Mouse (Mus musculus): ENCODE results near the gene Dnajc13.

Dnajc13 gene

GRCm38 (mm10) chr9:104262823-104263352 lies at the start of gene Dnajc13:
Dnajc13 (minus strand) TSS chr9:104262930.
- peak; percentile 98 to 99 for DNase-seq

- DNase-seq = peak; percentile 82 to 86
These were observed 44.0 kb upstream of the Dnajc13 start for GRCm38 (mm10) chr9:104306734-104307133.

DNA sequence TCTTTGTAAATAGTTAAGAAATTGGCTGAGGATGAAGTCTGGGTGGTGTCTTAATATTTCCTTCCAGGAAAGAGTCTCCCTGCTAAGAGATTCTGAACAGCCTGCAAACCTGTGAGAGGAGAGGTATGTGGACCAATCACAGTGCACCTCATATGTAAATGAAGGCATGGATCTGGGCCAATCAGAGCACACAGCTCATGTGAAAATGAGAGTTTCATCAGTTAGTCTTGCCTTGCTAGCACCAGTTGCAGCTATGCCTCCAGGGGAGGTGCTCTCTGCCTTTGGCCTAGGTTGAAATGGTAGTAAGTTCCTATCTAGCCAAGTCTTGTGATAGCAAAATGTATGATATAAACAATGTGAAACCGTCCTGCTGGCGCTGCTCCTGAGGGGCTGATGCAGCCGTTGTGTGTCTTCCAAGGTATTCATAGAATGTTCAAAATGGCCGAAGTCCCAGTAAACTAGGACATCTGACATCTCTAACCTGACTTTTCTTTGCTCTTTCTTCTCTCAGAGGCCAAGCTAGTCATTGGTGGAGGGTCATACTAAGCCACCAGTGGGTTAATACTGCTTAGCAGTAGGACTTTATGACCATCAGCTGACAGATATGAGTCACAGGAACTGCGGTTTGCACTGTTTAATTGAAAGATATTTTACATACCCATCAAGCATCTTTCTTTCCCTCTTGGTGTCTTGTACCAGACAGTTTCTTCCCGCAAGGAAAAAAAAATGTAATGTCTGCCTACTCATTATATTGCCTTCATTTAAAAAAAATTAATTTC lies 42.8 kb upstream of the Dnajc13 start:
- no peak for DNase-seq

DNA sequence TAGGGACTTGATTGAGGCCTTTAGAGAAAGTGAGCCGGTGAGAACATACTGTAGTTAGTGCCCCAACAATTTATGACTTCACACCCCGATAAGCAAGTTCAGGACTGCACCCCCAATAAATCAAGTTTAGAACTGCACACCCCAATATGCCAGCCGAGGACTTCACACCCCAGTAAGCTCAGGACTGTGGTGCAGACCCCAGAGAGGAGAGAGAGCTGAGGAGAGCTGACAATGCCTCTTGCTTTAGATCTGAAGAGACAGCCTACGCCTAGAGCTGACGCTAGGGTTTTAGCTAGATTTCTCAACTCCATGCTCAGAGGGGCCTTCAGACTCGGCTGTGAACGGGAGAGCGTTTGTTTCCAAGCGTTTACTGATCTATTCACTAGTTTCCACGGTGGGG lies 42.1 kb upstream of the Dnajc13 start:
- no peak for DNase-seq

- DNase-seq = no peak
These were observed 41.6 kb upstream of the Dnajc13 start for GRCm38 (mm10) chr9:104304376-104304775.

DNA sequence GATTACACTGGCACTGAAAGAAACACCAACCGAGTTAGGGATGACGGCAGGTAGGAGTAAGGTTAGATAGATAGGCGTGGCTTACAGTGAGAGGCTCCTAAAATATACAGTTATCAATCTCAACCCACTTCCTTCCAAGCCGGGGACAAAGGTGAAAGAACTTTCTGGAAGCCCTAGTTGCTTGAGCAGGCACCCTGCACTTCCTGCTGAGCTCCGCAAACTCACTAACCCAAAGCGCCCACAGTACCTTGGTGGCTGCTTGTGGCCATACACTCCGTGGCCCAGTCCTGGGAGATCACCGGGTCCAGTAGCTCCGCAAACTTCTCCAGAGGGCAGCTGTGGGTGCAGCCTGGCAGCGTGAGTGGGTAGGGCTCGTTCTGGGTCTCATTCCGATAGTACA lies 37.8 kb upstream of the Dnajc13 start:
- no peak for DNase-seq

DNA sequence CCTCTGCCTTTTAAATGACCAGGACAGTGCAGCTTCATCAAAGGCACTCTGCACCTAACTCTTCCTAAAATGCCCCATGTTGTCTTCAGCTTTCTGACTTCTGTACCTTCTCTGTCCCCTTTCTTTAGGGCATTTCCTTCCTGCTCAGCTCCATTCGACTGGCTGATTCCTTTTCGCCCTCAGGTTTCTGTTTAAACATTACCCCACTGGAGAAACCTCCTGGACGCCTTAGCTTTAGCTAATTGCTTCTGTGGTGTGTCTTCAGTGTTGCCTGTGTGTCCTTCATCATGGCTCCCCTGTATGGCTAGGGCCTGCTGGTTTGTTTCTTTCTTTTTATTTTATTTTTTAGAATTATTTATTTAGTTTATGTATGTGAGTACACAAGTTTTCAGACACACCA lies 34.3 kb upstream of the Dnajc13 start:
- no peak for DNase-seq

GRCm38 (mm10) chr9:104284934-104285333 lies 22.2 kb upstream of the Dnajc13 start:
- DNase-seq = no peak

DNA sequence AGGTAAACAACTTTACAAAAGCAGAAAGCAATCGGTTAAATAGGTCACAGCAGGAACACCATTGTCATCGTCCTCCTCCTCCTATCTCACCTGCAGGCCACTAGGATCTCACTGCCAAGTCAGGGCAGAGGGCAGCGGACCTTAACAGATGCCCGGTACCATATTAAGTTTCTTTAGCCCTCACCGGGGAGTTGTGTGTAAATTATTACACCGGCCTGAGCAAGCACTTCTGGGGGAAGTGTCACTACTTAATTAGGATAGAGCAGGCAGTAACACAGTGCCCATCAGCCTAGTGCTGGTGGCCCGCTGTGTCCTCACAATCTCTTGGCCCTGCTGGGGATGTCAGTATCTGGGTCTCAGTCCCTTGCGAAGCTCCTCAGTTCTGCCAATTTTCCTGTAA lies 19.8 kb upstream of the Dnajc13 start:
- no peak for DNase-seq

GRCm38 (mm10) chr9:104281737-104282136 lies 19.0 kb upstream of the Dnajc13 start:
- DNase-seq = no peak

DNA sequence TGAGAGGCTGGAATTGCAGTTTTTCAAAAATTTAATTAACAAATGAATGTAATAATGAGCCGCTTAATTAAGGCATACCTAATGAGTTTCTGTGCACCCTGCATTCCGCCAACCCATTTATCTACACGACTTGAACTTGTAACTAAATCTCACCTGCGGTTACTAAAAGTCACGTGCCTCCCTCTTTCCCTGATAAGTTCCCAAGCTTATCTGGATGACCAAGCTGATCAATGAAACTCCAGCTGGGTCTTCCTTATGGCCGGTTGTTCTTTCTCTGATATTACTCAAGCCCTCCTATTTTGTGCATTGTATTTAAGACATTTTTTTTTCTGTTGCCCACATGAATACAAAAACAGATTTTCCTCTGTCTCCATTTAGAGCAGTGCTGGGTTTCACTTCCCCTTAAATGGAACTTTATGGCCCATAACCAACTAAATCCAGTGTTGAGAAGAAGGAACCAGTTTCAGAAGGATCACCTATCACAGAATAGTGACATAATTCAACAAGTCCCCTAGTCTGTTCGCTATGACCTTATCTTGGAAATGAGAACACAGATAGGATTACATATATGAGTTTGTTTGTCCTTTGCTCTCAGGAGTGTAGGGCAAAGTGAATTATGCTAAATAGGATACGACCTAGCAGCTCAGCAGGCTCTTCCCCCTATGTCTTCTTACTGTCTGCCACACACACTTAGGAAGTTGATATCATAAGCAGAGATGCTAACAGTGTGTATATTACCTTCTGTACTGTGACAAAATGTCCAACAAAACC lies 18.2 kb upstream of the Dnajc13 start:
- DNase-seq = no peak

DNA sequence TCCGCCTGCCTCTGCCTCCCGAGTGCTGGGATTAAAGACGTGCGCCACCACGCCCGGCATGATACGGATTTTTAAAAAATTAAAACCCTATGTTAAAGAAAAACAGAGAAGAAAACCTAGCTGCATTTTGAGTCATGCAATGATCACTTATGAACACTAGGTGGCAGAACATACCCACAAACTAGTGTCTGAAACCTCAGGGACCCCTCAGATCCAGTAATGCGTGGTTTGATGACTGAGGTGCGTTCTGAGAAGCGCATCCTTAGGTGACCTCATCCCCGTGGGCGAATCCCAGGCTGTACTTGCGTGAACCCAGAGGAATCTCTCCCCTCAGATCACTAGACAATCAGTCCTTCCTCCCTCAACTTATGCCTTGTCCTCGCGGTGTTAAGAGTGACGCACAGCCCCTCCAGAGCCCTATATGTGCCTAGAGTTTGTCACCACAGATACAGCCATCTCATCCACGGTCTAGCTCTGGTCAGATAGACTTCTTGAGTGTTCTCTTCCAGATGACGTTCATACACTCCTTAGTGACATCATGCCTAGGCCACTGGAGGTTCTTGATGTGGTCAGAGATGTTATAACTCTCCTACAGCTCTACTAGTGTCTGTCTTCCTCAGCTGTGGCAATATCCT lies 14.9 kb upstream of the Dnajc13 start:
- DNase-seq = peak; percentile 52 to 69

DNA sequence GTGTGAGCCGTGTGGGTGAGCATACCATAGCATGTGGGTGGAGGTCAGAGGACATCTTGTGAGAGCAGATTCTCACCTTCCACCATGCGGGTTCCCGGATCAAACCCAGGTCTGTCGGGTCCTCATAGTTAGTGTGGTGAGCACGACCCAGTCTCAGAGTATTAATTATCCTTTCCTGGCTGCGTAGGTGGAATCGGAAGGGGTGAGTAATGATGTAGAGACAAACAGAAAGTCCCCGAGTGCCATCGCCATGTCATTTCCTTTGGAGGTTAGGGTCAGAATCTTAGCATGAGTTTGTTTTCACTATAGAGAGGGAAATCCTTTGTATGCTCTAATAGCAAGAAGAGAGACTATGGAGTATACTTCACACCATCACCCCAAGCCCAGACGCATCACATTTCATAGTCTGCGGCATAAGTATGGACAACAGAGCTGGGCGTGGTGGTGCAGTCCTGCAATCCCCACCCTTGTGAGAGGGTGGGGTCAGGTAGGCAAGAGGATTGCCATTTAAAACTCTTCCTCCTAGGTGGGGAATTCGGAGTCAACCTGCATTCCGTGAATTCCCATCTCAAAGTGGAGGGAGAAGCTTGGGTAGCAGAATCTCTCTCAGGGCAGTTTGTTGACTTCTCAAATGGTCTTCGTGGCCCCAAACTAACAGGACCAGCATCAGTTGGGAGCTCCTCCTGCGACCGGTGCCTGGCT lies 12.5 kb upstream of the Dnajc13 start:
- DNase-seq = no peak

- DNase-seq = no peak
These were observed 9.3 kb upstream of the Dnajc13 start for GRCm38 (mm10) chr9:104272057-104272456.

DNA sequence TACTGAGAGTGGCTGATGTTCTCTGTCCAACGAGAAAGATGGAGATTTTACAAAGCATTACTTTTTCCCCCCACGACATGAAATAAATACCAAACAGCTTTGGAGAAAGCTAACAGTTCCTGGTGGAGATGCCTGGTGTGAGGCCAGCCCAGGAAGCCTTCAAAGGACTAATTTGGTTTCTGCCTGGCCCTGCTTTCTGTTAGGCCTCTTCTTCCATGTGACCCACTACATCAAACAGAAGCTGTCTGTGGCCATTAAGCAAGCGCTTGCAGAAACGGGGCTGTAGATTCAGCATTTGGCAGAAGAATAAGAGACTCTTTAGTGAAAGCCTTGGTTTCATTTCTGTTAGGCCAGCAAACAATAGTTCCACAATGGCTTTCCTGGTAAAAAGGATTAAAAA lies 8.9 kb upstream of the Dnajc13 start:
- no peak for DNase-seq

- DNase-seq = no peak
These were observed 7.2 kb upstream of the Dnajc13 start for GRCm38 (mm10) chr9:104269944-104270343.

- no peak for DNase-seq
These were observed 6.7 kb upstream of the Dnajc13 start for GRCm38 (mm10) chr9:104269349-104269871.

- DNase-seq = no peak
These were observed 1.8 kb upstream of the Dnajc13 start for GRCm38 (mm10) chr9:104264567-104264966.

DNA sequence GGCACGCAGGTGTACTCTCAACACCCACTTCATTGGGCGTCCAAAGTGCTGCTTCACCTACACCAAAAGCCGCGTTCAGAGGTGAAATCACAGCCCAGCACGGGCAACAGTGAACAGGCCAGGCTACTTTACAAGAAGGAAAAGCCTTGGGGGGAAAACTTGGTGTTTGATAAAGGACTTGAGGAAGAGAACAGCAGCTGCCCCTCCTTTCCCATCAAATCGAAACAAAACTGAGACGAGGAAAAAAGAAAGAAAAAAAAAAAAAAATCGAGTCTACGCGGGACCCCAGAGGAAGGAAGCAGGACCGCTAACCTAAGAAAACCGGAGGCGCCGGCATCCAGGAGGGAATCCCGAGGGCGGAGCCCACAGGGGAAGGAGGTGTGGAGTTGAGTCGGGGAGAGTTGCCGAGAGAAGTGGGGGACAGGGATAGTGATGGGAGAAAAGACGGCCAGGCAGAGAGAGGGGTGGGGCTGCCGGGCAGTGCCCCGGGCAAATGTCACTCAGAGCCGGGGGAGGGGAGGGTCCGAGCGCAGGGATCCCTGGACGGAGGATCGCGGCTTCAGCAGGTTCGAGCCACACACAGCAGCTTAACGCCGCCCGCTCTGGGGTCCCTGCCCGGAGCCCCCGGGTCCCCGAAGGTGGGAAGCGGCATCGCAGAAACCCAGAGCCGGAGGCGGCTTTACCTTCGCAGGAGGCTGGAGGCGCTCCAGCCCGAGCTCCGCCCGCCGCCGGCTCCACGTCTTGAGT lies 541 bp downstream of the Dnajc13 start:
- DNase-seq = peak; percentile 71 to 72

GRCm38 (mm10) chr9:104260306-104260705 lies 2.4 kb downstream of the Dnajc13 start:
- no peak for DNase-seq

- no peak for DNase-seq
These were observed 6.6 kb downstream of the Dnajc13 start for GRCm38 (mm10) chr9:104256085-104256484.
